ENCODE assay signal across 10 mouse cellular contexts in genomic region chr8:123791101-123791844, GRCm38 (mm10). TPM values are rescaled to one million over a fixed set of nuclear protein-coding genes. Genes with fewer than 3 reads are reported as not detected.
A peak's percentile ranks its signal among the peaks of the same experiment; 100 is the strongest.
DNase-seq lines count a peak whose midpoint lies in the region; ATAC-seq and TF ChIP-seq lines count a peak whose summit lies in the region.
"Had no signal": no experiment of that assay in that cellular context is flagged by ENCODE, and none has a peak within 500 bp of the region (broad histone marks: within the 10 kb centered on the region; RNA-seq: fewer than 3 reads in every experiment).

No protein-coding gene starts in this region.

- no peak for TF ChIP-seq CTCF in midbrain, postnatal 0 days (IDR thresholded peaks at IDR 0.05)

- no peak overlapping the region for H3K4me3 ChIP-seq in heart, embryonic 13.5 days
- H3K4me3 ChIP-seq in hindbrain, embryonic 11.5 days (ENCODE audit: low read depth, low read length), result no peak overlapping the region
- no peak overlapping the region for H3K4me3 ChIP-seq in midbrain, postnatal 0 days (ENCODE audit: low read depth, low read length)

- H3K4me1 ChIP-seq in heart, embryonic 13.5 days, result no peaks in the 10 kb centered on the region
- H3K4me1 ChIP-seq in hindbrain, embryonic 11.5 days (replicated peaks; ENCODE audit: control insufficient read depth, insufficient read depth, low read length), result peaks cover 7% of the 10 kb centered on the region; the same call in 1 of the 2 replicates
- no peaks in the 10 kb centered on the region for H3K4me1 ChIP-seq in midbrain, postnatal 0 days (ENCODE audit: insufficient read depth, low read length)

- H3K9ac ChIP-seq in heart, embryonic 13.5 days, result 0 out of 2 replicates have a peak overlapping the region, but pooled peaks have one; percentile 24
- H3K9ac ChIP-seq in hindbrain, embryonic 11.5 days (ENCODE audit: low read depth, low read length), result peak overlapping the region; percentile 52
- H3K9ac ChIP-seq in midbrain, postnatal 0 days (replicated peaks; ENCODE audit: low read length, poor library complexity, severe bottlenecking), result no peak overlapping the region

- no peaks in the 10 kb centered on the region for H3K9me3 ChIP-seq in heart, embryonic 13.5 days
- H3K9me3 ChIP-seq in hindbrain, embryonic 11.5 days (ENCODE audit: control insufficient read depth, low read length), result no peaks in the 10 kb centered on the region
- no peaks in the 10 kb centered on the region for H3K9me3 ChIP-seq in midbrain, postnatal 0 days (ENCODE audit: low read length)

- no peaks in the 10 kb centered on the region for H3K36me3 ChIP-seq in heart, embryonic 13.5 days
- no peaks in the 10 kb centered on the region for H3K36me3 ChIP-seq in hindbrain, embryonic 11.5 days (ENCODE audit: control insufficient read depth, insufficient read depth, low read length)
- no peaks in the 10 kb centered on the region for H3K36me3 ChIP-seq in midbrain, postnatal 0 days (ENCODE audit: insufficient read depth, low read length)

- WGBS in heart, embryonic 13.5 days, result 73% methylated on average over 16 of the region's 16 CpGs
- WGBS in hindbrain, embryonic 11.5 days, result 33% methylated on average over 16 of the region's 16 CpGs
- 30% methylated on average over 16 of the region's 16 CpGs for WGBS in midbrain, postnatal 0 days

- no peak for ATAC-seq in heart, embryonic 13.5 days (ENCODE audit: extremely low read depth, insufficient number of reproducible peaks, low FRiP score, low TSS enrichment)
- ATAC-seq in hindbrain, embryonic 11.5 days (ENCODE audit: low FRiP score), result peak; percentile 87
- ATAC-seq in midbrain, postnatal 0 days (ENCODE audit: low FRiP score), result no peak

- DNase-seq in heart, adult 9 months (ENCODE audit: low spot score in 2 of 2), result no peak
- DNase-seq in embryo, embryonic 10.5 days (ENCODE audit: low spot score), result peak; percentile 72
- peak; percentile 70 for DNase-seq in hindbrain, embryonic 11.5 days (ENCODE audit: low spot score)
- peak; percentile 27 for DNase-seq in midbrain, postnatal 0 days (ENCODE audit: low spot score)
- DNase-seq in urinary bladder, postnatal 36 days (ENCODE audit: low spot score in 2 of 2), result no peak
- DNase-seq in left cerebral cortex, adult 8-10 months (ENCODE audit: low spot score in 2 of 2), result no peak
- no peak for DNase-seq in adrenal gland, adult 18-20 months (ENCODE audit: low spot score in 2 of 2)
- DNase-seq: heart, adult 18-20 months; liver had no signal

- peaks cover 27% of the 10 kb centered on the region for H3K27me3 ChIP-seq in heart, embryonic 13.5 days (replicated peaks)
- H3K27me3 ChIP-seq in hindbrain, embryonic 11.5 days (ENCODE audit: control insufficient read depth, insufficient read depth, low read length), result no peaks in the 10 kb centered on the region
- no peaks in the 10 kb centered on the region for H3K27me3 ChIP-seq in midbrain, postnatal 0 days (ENCODE audit: insufficient read depth, low read length)

- no peak overlapping the region for H3K27ac ChIP-seq in heart, embryonic 13.5 days (replicated peaks)
- peak overlapping the region; percentile 89 for H3K27ac ChIP-seq in hindbrain, embryonic 11.5 days (ENCODE audit: low read depth, low read length)
- H3K27ac ChIP-seq in midbrain, postnatal 0 days (ENCODE audit: low read depth, low read length), result no peak overlapping the region

- H3K4me2 ChIP-seq in heart, embryonic 13.5 days, result no peak overlapping the region
- H3K4me2 ChIP-seq in hindbrain, embryonic 11.5 days (replicated peaks; ENCODE audit: low read depth, low read length), result peak overlapping the region; percentile 2; the same call in 1 of the 2 replicates
- H3K4me2 ChIP-seq in midbrain, postnatal 0 days (ENCODE audit: low read depth, low read length, poor library complexity, severe bottlenecking), result no peak overlapping the region

RNA-seq across cellular contexts. Expression of gene Rab4a, which starts 14.5 kb away (rescaled TPM):
- polyA plus RNA-seq in heart, embryonic 13.5 days (2015; fragmentation: Nextera tagmentation; extraction: Ambion mirVana), result 33.2 and 36.2 TPM in 2 replicates
- 64.3 and 68.7 TPM in 2 replicates for polyA plus RNA-seq in hindbrain, embryonic 11.5 days (2014; fragmentation: Nextera tagmentation; extraction: Ambion mirVana)
- total RNA-seq in midbrain, postnatal 0 days (2014; rRNA removed), result 54.2 and 59.8 TPM in 2 replicates
- 97.7 and 101 TPM in 2 replicates for polyA plus RNA-seq in midbrain, postnatal 0 days (2015; fragmentation: Nextera tagmentation; extraction: Ambion mirVana)
- 10 to 100 TPM; 42.5 to 47.9 (median 45.1) TPM for total RNA-seq in left cerebral cortex, adult 8-10 months (2022)
- total RNA-seq in adrenal gland, adult 18-20 months (2021), result 10 to 100 TPM; 25.5 to 25.9 TPM

Comparison
In these comparisons a context has a peak if more than half of its experiments do, and no peak if none do; other contexts are left out.
1. DNase-seq: peak in embryo, embryonic 10.5 days (single experiment), hindbrain, embryonic 11.5 days (single experiment) and midbrain, postnatal 0 days (single experiment); none in heart, adult 9 months (0 of 2), urinary bladder, postnatal 36 days (0 of 2), left cerebral cortex, adult 8-10 months (0 of 2) and adrenal gland, adult 18-20 months (0 of 2).